Mouse (Mus musculus) heart, embryonic 15.5 days (tissue): ENCODE results near the gene Megf11. TPM values are rescaled to one million over a fixed set of nuclear protein-coding genes. Genes with fewer than 3 reads are reported as not detected.
A peak's percentile ranks its signal among the peaks of the same experiment; 100 is the strongest.

ENCODE experiments used
- ATAC-seq: fragments of 200-750 bp; cut with Nextera tagmentation; replicated peaks from 2 replicates; pipeline ENCODE4 v1.8.0; 2017; ENCODE audit warnings: low read depth, moderate TSS enrichment; ENCODE audit not compliant: insufficient number of reproducible peaks, insufficient read depth, low FRiP score
- H3K27ac ChIP-seq: fragments of 300-500 bp; sonication (generic); 2 replicates; pipeline ENCODE4 v1.5.1; 2015; ENCODE audit warnings: mild to moderate bottlenecking, inconsistent platforms
- H3K27me3 ChIP-seq: fragments of 300-500 bp; sonication (generic); 2 replicates; pipeline ENCODE4 v1.6.1; 2015; ENCODE audit warnings: inconsistent platforms
- H3K36me3 ChIP-seq: fragments of 300-500 bp; sonication (generic); 2 replicates; pipeline ENCODE4 v1.6.1; 2015; ENCODE audit warnings: mild to moderate bottlenecking, inconsistent platforms
- H3K4me1 ChIP-seq: fragments of 300-500 bp; sonication (generic); replicated peaks from 2 replicates; pipeline ENCODE4 v1.6.1; 2015; ENCODE audit warnings: inconsistent platforms
- H3K4me2 ChIP-seq: fragments of 300-500 bp; sonication (generic); 2 replicates; pipeline ENCODE4 v1.6.1; 2015; ENCODE audit warnings: inconsistent platforms, mild to moderate bottlenecking, moderate library complexity
- H3K4me3 ChIP-seq: fragments of 300-500 bp; sonication (generic); 2 replicates; pipeline ENCODE4 v1.5.1; 2015; ENCODE audit warnings: mild to moderate bottlenecking, inconsistent platforms
- H3K9ac ChIP-seq: fragments of 300-500 bp; sonication (generic); 2 replicates; pipeline ENCODE4 v1.6.1; 2015; ENCODE audit warnings: mild to moderate bottlenecking, inconsistent platforms
- H3K9me3 ChIP-seq: fragments of 300-500 bp; sonication (generic); replicated peaks from 2 replicates; pipeline ENCODE4 v1.6.1; 2016; ENCODE audit warnings: inconsistent platforms
- WGBS: fragments of 180-500 bp; shearing (Covaris S2); methylation state at CpG from one replicate; pipeline ENCODE4 v1.1.7; 2015; ENCODE audit warnings: mixed read lengths; 5-methylcytosine and 5-hydroxymethylcytosine counted together
- polyA plus RNA-seq: library from polyadenylated mRNA; unstranded; fragments of >200 nt; fragmentation: Nextera tagmentation; extraction: Ambion mirVana; gene quantifications from 2 replicates; pipeline ENCODE4 v1.2.1, GENCODE M21; 2015

The Megf11 gene
- polyA plus RNA-seq, 1 experiment from 2014 or later = 0.63 TPM

GRCm38 (mm10) chr9:64447070-64447469 lies 61.6 kb downstream of the Megf11 start:
- no peaks in the 10 kb centered on the region for H3K36me3 ChIP-seq
- no peaks in the 10 kb centered on the region for H3K27me3 ChIP-seq
- no peak overlapping the region for H3K4me3 ChIP-seq
- 24% methylated on average over 6 of the region's 6 CpGs for WGBS
- 0 out of 2 replicates have a peak overlapping the region, but pooled peaks have one; percentile 18 for H3K4me2 ChIP-seq
- 0 out of 2 replicates have a peak, but pooled peaks have one; percentile 36 for ATAC-seq
- no peaks in the 10 kb centered on the region for H3K9me3 ChIP-seq
- peak overlapping the region; percentile 49 for H3K27ac ChIP-seq
- peaks cover 14% of the 10 kb centered on the region for H3K4me1 ChIP-seq
- no peak overlapping the region for H3K9ac ChIP-seq

GRCm38 (mm10) chr9:64447522-64447921 lies 62.1 kb downstream of the Megf11 start:
- 30% methylated on average over 6 of the region's 6 CpGs for WGBS
- peaks cover 14% of the 10 kb centered on the region for H3K4me1 ChIP-seq
- 0 out of 2 replicates have a peak, but pooled peaks have one; percentile 42 for ATAC-seq
- H3K36me3 ChIP-seq = no peaks in the 10 kb centered on the region
- no peak overlapping the region for H3K9ac ChIP-seq
- no peaks in the 10 kb centered on the region for H3K9me3 ChIP-seq
- H3K4me2 ChIP-seq = 0 out of 2 replicates have a peak overlapping the region, but pooled peaks have one; percentile 18
- H3K4me3 ChIP-seq = no peak overlapping the region
- peak overlapping the region; percentile 68 for H3K27ac ChIP-seq
- no peaks in the 10 kb centered on the region for H3K27me3 ChIP-seq

- no peaks in the 10 kb centered on the region for H3K27me3 ChIP-seq
- no peak for ATAC-seq
- H3K4me2 ChIP-seq = no peak overlapping the region
- H3K27ac ChIP-seq = no peak overlapping the region
- no peak overlapping the region for H3K4me3 ChIP-seq
- peaks cover 13% of the 10 kb centered on the region for H3K4me1 ChIP-seq
- WGBS = 49% methylated on average over 5 of the region's 5 CpGs
- H3K9ac ChIP-seq = no peak overlapping the region
- no peaks in the 10 kb centered on the region for H3K36me3 ChIP-seq
- H3K9me3 ChIP-seq = no peaks in the 10 kb centered on the region
Observed at GRCm38 (mm10) chr9:64452769-64453168, 67.3 kb downstream of the Megf11 start.

DNA sequence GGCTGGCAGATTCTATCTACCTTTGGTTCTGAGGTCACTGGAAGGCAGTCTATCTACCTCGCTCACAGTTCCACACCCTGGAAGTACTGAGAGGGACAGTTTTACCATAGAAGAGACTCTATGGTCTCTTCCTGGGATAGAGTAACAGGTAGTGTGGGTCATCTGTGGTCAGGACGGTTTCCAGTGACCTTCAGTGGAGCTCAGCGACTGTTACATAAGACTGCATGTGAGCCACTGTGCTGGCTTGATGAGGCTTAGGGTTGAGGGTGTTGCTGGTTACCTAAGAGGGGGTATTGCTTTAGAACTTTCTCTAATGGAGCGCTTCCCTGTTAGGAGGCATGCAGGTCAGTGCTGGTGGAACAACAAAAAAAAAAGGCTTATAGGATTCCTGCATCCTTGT lies 68.8 kb downstream of the Megf11 start:
- no peak for ATAC-seq

GRCm38 (mm10) chr9:64455910-64456309 lies 70.5 kb downstream of the Megf11 start:
- Histone ChIP-seq H3K27me3 (no peaks in the 10 kb centered on the region), H3K4me2 (no peak overlapping the region), H3K4me1 (peaks cover 8% of the 10 kb centered on the region), H3K36me3 (no peaks in the 10 kb centered on the region), H3K9ac (no peak overlapping the region), H3K27ac (no peak overlapping the region), H3K4me3 (no peak overlapping the region), H3K9me3 (no peaks in the 10 kb centered on the region)
- ATAC-seq = no peak
- WGBS = 8% methylated on average over 9 of the region's 9 CpGs

More for the DNA sequence above, 68.8 kb downstream of the Megf11 start:
- 73% methylated on average over 4 of the region's 4 CpGs for WGBS
- Histone ChIP-seq H3K27ac (no peak overlapping the region), H3K4me2 (no peak overlapping the region), H3K9me3 (no peaks in the 10 kb centered on the region), H3K4me1 (peaks cover 10% of the 10 kb centered on the region), H3K4me3 (no peak overlapping the region), H3K27me3 (no peaks in the 10 kb centered on the region), H3K36me3 (no peaks in the 10 kb centered on the region), H3K9ac (no peak overlapping the region)

- no peaks in the 10 kb centered on the region for H3K27me3 ChIP-seq
- WGBS = 58% methylated on average over 7 of the region's 7 CpGs
- no peak overlapping the region for H3K9ac ChIP-seq
- no peak overlapping the region for H3K4me3 ChIP-seq
- peaks cover 8% of the 10 kb centered on the region for H3K4me1 ChIP-seq
- H3K4me2 ChIP-seq = no peak overlapping the region
- H3K9me3 ChIP-seq = no peaks in the 10 kb centered on the region
- no peak for ATAC-seq
- no peaks in the 10 kb centered on the region for H3K36me3 ChIP-seq
- no peak overlapping the region for H3K27ac ChIP-seq
Observed at GRCm38 (mm10) chr9:64457596-64457995, 72.2 kb downstream of the Megf11 start.

DNA sequence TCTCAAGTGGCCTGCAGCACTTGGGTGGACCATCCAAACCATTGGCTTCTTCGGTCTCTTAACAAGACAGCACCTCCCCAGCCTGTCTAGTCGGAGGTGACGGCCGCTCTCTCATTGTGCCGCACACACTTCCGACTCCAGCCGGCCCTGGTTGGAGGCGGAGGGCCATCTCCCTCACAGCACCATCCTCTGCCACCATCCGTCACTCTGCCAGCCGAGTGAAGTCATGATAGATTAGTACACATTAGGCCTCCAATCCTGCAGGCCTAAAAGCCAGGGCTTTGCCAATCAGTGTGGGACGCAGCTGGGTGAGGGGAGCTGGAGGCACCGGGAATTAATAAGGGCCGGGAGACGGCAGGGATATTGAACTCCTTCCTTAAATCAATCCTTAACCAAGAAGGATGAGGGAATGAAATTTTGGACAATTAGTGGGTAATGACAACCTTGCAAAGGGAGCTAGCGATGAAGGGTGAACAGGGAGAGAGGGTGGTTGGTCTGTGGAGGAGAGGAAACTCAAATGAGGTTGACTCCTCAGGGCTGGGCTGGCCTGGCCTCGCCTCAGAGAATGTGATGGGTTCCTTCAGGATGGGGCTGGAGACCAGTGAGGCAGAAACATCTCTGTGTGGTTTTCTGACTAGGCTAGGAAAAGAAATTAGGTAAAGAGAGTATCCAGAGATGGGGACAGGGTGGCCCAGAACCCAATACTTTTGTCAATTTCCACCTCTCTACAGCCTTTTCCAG lies 76.3 kb downstream of the Megf11 start:
- 77% methylated on average over 16 of the region's 16 CpGs for WGBS
- peaks cover 4% of the 10 kb centered on the region; the same call in 1 of the 2 replicates for H3K4me1 ChIP-seq
- no peaks in the 10 kb centered on the region for H3K9me3 ChIP-seq
- no peaks in the 10 kb centered on the region for H3K27me3 ChIP-seq
- no peak overlapping the region for H3K27ac ChIP-seq
- no peaks in the 10 kb centered on the region for H3K36me3 ChIP-seq
- no peak overlapping the region for H3K4me3 ChIP-seq
- H3K4me2 ChIP-seq = no peak overlapping the region
- no peak overlapping the region for H3K9ac ChIP-seq
- ATAC-seq = no peak

- no peak overlapping the region for H3K4me2 ChIP-seq
- no peak overlapping the region for H3K4me3 ChIP-seq
- no peaks in the 10 kb centered on the region for H3K9me3 ChIP-seq
- H3K27ac ChIP-seq = no peak overlapping the region
- no peak overlapping the region for H3K9ac ChIP-seq
- no peak for ATAC-seq
- no peaks in the 10 kb centered on the region for H3K27me3 ChIP-seq
- H3K36me3 ChIP-seq = no peaks in the 10 kb centered on the region
- no peaks in the 10 kb centered on the region for H3K4me1 ChIP-seq
Observed at GRCm38 (mm10) chr9:64462870-64463269, 77.4 kb downstream of the Megf11 start.

DNA sequence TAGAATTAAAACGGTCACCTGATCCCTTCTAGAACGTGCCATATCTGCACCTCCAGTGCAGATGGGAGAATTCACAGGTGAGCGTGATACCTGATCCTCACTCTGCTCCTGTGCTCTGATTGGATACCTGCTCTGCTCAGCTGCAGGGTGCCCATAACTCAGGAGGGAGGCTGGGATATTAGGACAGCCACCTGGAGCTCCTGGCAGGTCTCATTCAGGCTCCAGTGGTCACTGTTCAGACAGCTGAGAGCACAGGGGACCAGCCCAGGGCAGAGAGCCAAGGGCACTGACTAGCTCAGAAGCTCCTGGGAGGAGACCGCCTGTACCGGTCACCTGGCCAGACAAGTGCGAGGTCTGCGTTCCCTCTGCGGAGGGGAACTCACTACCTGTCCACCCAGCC lies 80.7 kb downstream of the Megf11 start:
- no peaks in the 10 kb centered on the region for H3K36me3 ChIP-seq
- no peaks in the 10 kb centered on the region for H3K27me3 ChIP-seq
- H3K4me2 ChIP-seq = no peak overlapping the region
- 62% methylated on average over 8 of the region's 8 CpGs for WGBS
- H3K4me1 ChIP-seq = no peaks in the 10 kb centered on the region
- no peak overlapping the region for H3K27ac ChIP-seq
- no peak for ATAC-seq
- no peak overlapping the region for H3K9ac ChIP-seq
- H3K9me3 ChIP-seq = no peaks in the 10 kb centered on the region
- no peak overlapping the region for H3K4me3 ChIP-seq

DNA sequence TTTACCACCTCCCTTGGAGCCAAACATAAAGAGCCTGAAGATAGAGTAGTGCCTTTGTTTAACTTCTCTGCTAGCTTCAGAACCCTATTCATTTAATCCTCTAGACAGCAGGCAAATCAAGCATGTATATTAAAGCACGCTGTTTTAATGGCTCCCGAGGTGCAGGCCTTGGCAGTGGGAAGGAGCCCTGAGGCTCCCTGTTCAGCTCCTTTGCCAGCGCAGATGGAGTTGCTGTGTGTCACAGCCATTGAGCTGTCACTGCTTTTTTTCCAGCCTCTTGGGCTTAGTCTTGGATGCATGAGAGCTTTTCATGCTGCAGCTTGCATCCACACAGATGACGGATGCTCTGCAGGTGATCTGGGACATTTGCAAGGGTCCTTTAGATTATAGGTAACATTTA lies 81.1 kb downstream of the Megf11 start:
- Histone ChIP-seq H3K9ac (no peak overlapping the region), H3K4me3 (no peak overlapping the region), H3K36me3 (no peaks in the 10 kb centered on the region), H3K27ac (no peak overlapping the region), H3K4me2 (no peak overlapping the region), H3K9me3 (no peaks in the 10 kb centered on the region), H3K4me1 (no peaks in the 10 kb centered on the region), H3K27me3 (no peaks in the 10 kb centered on the region)
- 53% methylated on average over 4 of the region's 4 CpGs for WGBS
- ATAC-seq = no peak

DNA sequence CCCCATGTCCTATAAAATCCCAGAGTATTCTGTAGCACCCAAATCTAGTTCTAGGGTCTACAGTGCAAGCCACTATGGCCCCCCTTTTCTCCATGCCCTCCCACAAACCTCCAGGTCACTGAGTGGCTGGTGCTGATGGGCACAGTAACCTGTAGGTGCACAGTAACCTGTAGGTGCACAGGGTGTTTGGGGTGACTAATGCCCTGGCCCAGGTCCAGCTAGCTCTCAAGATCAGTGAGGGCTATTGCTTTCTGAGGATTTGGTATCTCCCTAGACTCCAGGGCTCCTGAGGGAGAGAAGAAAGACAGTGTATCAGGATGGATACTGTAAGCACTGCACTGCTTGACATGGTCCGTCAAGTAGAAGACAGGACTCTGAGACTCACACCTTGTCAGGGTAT lies 85.4 kb downstream of the Megf11 start:
- H3K27me3 ChIP-seq = no peaks in the 10 kb centered on the region
- H3K4me2 ChIP-seq = no peak overlapping the region

DNA sequence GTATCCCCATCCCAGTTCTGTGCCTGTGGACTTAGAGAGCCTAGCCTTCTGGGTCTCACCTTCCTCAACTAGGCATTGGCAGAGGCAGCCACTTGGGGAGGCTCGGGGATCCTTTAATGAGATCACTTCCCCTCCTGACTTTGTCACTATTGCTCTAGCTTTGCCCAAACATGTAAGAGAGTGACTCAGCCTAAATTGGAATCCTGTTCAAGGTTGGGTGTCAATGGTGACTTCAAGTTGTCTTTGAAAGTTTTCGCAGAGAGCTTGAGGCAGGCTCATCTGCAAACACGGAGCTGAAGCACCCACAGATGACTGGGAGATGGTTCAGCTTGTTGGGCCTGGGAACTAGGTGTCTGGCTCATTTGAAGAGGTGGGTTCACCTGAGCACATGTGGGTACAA lies 85.9 kb downstream of the Megf11 start:
- Histone ChIP-seq H3K36me3 (no peaks in the 10 kb centered on the region), H3K9ac (no peak overlapping the region), H3K4me3 (no peak overlapping the region), H3K4me2 (no peak overlapping the region), H3K27ac (no peak overlapping the region), H3K9me3 (no peaks in the 10 kb centered on the region), H3K27me3 (no peaks in the 10 kb centered on the region), H3K4me1 (no peaks in the 10 kb centered on the region)
- WGBS = 70% methylated on average over 3 of the region's 3 CpGs
- ATAC-seq = no peak

More for the DNA sequence above, 85.4 kb downstream of the Megf11 start:
- WGBS = 80% methylated on average over 1 of the region's 1 CpGs
- ATAC-seq = no peak
- H3K36me3 ChIP-seq = no peaks in the 10 kb centered on the region
- no peak overlapping the region for H3K9ac ChIP-seq
- H3K4me3 ChIP-seq = no peak overlapping the region
- no peaks in the 10 kb centered on the region for H3K4me1 ChIP-seq
- H3K9me3 ChIP-seq = no peaks in the 10 kb centered on the region
- H3K27ac ChIP-seq = no peak overlapping the region
